Mouse (Mus musculus): Measurements from ENCODE around the gene Plek2. TPM values are rescaled to one million over a fixed set of nuclear protein-coding genes. Genes with fewer than 3 reads are reported as not detected.

Plek2 gene
- polyA plus RNA-seq, 1 experiment = 2.0 TPM

- Histone ChIP-seq H3K27ac (ENCODE audit: insufficient read depth, low read depth, low read length) (no peak overlapping the region), H3K36me3 (ENCODE audit: control insufficient read depth, insufficient read depth, low read length) (no peaks in the 10 kb centered on the region), H3K4me3 (ENCODE audit: insufficient read depth, low read depth, low read length) (no peak overlapping the region), H3K4me1 (ENCODE audit: control insufficient read depth, insufficient read depth, low read length) (no peaks in the 10 kb centered on the region), H3K27me3 (replicated peaks; ENCODE audit: control insufficient read depth, insufficient read depth, low read length) (no peaks in the 10 kb centered on the region)
- no peak for DNase-seq
- 69% methylated on average over 3 of the region's 3 CpGs for WGBS
- TF ChIP-seq POLR2A (IDR thresholded peaks at IDR 0.05; ENCODE audit: low read depth, low read length) (no peak), CTCF (conservative IDR thresholded peaks at IDR 0.05; ENCODE audit: insufficient read depth, insufficient read length, low read depth, low read length) (no peak)
Observed at GRCm38 (mm10) chr12:78922058-78922457, 15.3 kb upstream of the Plek2 start.

GRCm38 (mm10) chr12:78921421-78921820 is 14.7 kb upstream of the Plek2 start:
- Histone ChIP-seq H3K27ac (ENCODE audit: insufficient read depth, low read depth, low read length) (no peak overlapping the region), H3K4me3 (ENCODE audit: insufficient read depth, low read depth, low read length) (no peak overlapping the region), H3K4me1 (ENCODE audit: control insufficient read depth, insufficient read depth, low read length) (no peaks in the 10 kb centered on the region), H3K36me3 (ENCODE audit: control insufficient read depth, insufficient read depth, low read length) (no peaks in the 10 kb centered on the region), H3K27me3 (replicated peaks; ENCODE audit: control insufficient read depth, insufficient read depth, low read length) (no peaks in the 10 kb centered on the region)
- no peak for DNase-seq
- 50% methylated on average over 4 of the region's 4 CpGs for WGBS
- TF ChIP-seq POLR2A (IDR thresholded peaks at IDR 0.05; ENCODE audit: low read depth, low read length) = no peak
- no peak for TF ChIP-seq CTCF (conservative IDR thresholded peaks at IDR 0.05; ENCODE audit: insufficient read depth, insufficient read length, low read depth, low read length)

DNA sequence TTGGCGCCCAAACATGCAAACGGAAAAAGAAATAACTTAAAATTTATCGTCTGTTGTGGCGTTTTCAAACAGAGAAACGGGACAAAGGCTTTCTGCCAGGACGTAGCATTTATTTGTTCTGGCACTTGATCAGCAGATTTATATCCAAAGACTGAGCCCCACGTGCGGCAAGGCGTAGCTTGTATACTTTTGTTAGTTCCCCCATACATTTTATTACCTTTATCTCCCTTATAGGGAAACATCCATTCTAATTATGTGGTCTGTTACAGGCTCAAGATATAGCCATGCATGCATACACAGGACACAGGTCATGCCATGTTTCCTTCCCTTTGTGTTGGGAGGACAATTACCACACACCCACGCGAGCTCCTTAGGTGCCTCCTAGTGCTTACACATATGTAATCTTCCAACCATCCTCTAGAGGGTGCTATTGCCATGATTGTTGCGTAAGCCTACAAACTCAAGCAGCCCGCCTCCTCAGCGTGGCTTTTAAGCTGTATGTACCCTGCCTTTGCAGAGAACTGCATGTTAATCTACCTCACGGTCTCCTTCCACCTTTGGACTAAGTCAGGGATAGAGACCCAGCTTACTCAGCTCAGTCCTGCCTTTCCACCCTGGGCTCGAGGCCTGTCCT is 12.4 kb upstream of the Plek2 start:
- TF ChIP-seq POLR2A (IDR thresholded peaks at IDR 0.05; ENCODE audit: low read depth, low read length) (no peak), CTCF (conservative IDR thresholded peaks at IDR 0.05; ENCODE audit: insufficient read depth, insufficient read length, low read depth, low read length) (peak; percentile 89)
- Histone ChIP-seq H3K4me3 (ENCODE audit: insufficient read depth, low read depth, low read length) (no peak overlapping the region), H3K36me3 (ENCODE audit: control insufficient read depth, insufficient read depth, low read length) (no peaks in the 10 kb centered on the region), H3K27me3 (replicated peaks; ENCODE audit: control insufficient read depth, insufficient read depth, low read length) (no peaks in the 10 kb centered on the region), H3K4me1 (ENCODE audit: control insufficient read depth, insufficient read depth, low read length) (no peaks in the 10 kb centered on the region), H3K27ac (ENCODE audit: insufficient read depth, low read depth, low read length) (no peak overlapping the region)
- WGBS = 17% methylated on average over 16 of the region's 16 CpGs
- peak; percentile 80 for DNase-seq

GRCm38 (mm10) chr12:78918227-78919078 is 11.7 kb upstream of the Plek2 start:
- Histone ChIP-seq H3K4me3 (ENCODE audit: insufficient read depth, low read depth, low read length) (no peak overlapping the region), H3K36me3 (ENCODE audit: control insufficient read depth, insufficient read depth, low read length) (no peaks in the 10 kb centered on the region), H3K4me1 (ENCODE audit: control insufficient read depth, insufficient read depth, low read length) (no peaks in the 10 kb centered on the region), H3K27me3 (replicated peaks; ENCODE audit: control insufficient read depth, insufficient read depth, low read length) (no peaks in the 10 kb centered on the region), H3K27ac (ENCODE audit: insufficient read depth, low read depth, low read length) (no peak overlapping the region)
- 11% methylated on average over 11 of the region's 11 CpGs for WGBS
- peak; percentile 95 for TF ChIP-seq CTCF (conservative IDR thresholded peaks at IDR 0.05; ENCODE audit: insufficient read depth, insufficient read length, low read depth, low read length)
- no peak for TF ChIP-seq POLR2A (IDR thresholded peaks at IDR 0.05; ENCODE audit: low read depth, low read length)
- peak; percentile 91 for DNase-seq

DNA sequence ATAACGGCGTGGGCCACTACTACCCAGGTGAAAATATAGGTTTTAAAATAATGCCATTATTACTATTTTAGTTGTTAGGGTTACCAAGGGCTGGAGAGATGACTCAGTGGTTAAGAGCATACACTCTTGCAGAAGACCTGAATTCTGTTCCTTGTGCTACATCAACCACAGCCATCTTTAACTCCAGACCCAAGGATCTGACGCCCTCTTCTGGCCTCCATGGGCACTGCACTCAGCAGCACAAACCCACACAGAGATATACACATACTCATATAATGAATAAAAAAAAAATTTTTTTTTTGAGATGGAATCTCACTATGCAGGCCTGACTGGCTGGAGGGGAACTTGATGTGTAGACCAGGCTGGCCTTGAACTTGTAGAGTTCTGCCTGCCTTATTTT is 9.5 kb upstream of the Plek2 start:
- TF ChIP-seq POLR2A (IDR thresholded peaks at IDR 0.05; ENCODE audit: low read depth, low read length) (no peak), CTCF (conservative IDR thresholded peaks at IDR 0.05; ENCODE audit: insufficient read depth, insufficient read length, low read depth, low read length) (no peak)
- Histone ChIP-seq H3K27ac (ENCODE audit: insufficient read depth, low read depth, low read length) (no peak overlapping the region), H3K4me3 (ENCODE audit: insufficient read depth, low read depth, low read length) (no peak overlapping the region), H3K36me3 (ENCODE audit: control insufficient read depth, insufficient read depth, low read length) (no peaks in the 10 kb centered on the region), H3K27me3 (replicated peaks; ENCODE audit: control insufficient read depth, insufficient read depth, low read length) (no peaks in the 10 kb centered on the region), H3K4me1 (ENCODE audit: control insufficient read depth, insufficient read depth, low read length) (0 out of 2 replicates have a peak, but pooled peaks cover 6% of the 10 kb centered on the region)
- 78% methylated on average over 3 of the region's 3 CpGs for WGBS
- DNase-seq = no peak

- no peak overlapping the region for H3K27ac ChIP-seq (ENCODE audit: insufficient read depth, low read depth, low read length)
- TF ChIP-seq POLR2A (IDR thresholded peaks at IDR 0.05; ENCODE audit: low read depth, low read length) (no peak), CTCF (conservative IDR thresholded peaks at IDR 0.05; ENCODE audit: insufficient read depth, insufficient read length, low read depth, low read length) (no peak)
- DNase-seq = no peak
- H3K36me3 ChIP-seq (ENCODE audit: control insufficient read depth, insufficient read depth, low read length) = no peaks in the 10 kb centered on the region
- no peak overlapping the region for H3K4me3 ChIP-seq (ENCODE audit: insufficient read depth, low read depth, low read length)
- H3K27me3 ChIP-seq (replicated peaks; ENCODE audit: control insufficient read depth, insufficient read depth, low read length) = no peaks in the 10 kb centered on the region; the same call in 1 of the 2 replicates
- H3K4me1 ChIP-seq (ENCODE audit: control insufficient read depth, insufficient read depth, low read length) = 0 out of 2 replicates have a peak, but pooled peaks cover 6% of the 10 kb centered on the region
- WGBS = 68% methylated on average over 3 of the region's 3 CpGs
Observed at GRCm38 (mm10) chr12:78915561-78915960, 8.8 kb upstream of the Plek2 start.

DNA sequence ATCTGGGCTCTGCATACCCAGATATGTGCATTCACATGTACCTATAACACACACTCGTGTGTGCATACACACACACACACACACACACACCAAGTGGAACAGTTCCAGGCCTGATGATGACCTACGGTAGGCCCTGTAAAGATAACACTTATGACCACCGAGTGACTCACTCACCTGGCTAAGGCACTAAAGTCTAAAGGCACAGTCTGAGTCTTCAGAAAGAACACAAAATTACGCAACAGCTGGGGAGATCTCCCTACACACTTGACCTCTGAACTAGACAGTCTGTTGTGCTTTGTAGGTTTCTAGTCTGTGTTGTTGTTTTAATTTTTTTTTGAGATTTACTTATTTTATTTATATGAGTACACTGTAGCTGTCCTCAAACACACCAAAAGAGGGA is 7.7 kb upstream of the Plek2 start:
- Histone ChIP-seq H3K4me1 (ENCODE audit: control insufficient read depth, insufficient read depth, low read length) (0 out of 2 replicates have a peak, but pooled peaks cover 6% of the 10 kb centered on the region), H3K27ac (ENCODE audit: insufficient read depth, low read depth, low read length) (no peak overlapping the region), H3K27me3 (replicated peaks; ENCODE audit: control insufficient read depth, insufficient read depth, low read length) (no peaks in the 10 kb centered on the region; the same call in 1 of the 2 replicates), H3K36me3 (ENCODE audit: control insufficient read depth, insufficient read depth, low read length) (no peaks in the 10 kb centered on the region), H3K4me3 (ENCODE audit: insufficient read depth, low read depth, low read length) (no peak overlapping the region)
- TF ChIP-seq CTCF (conservative IDR thresholded peaks at IDR 0.05; ENCODE audit: insufficient read depth, insufficient read length, low read depth, low read length) (no peak), POLR2A (IDR thresholded peaks at IDR 0.05; ENCODE audit: low read depth, low read length) (no peak)
- no peak for DNase-seq
- WGBS = 91% methylated on average over 4 of the region's 4 CpGs
